Mouse (Mus musculus): ENCODE results near the gene Gucy2c.
A peak's percentile ranks its signal among the peaks of the same experiment; 100 is the strongest.

Gene Gucy2c

GRCm38 (mm10) chr6:136781377-136781986, at the start of gene Gucy2c:
Gene Gucy2c (minus strand): TSS chr6:136781765.
- DNase-seq: no peak

GRCm38 (mm10) chr6:136828681-136829080, 47.1 kb upstream of the Gucy2c start:
- no peak for DNase-seq

GRCm38 (mm10) chr6:136827881-136828561, 46.5 kb upstream of the Gucy2c start, which contains the start of gene Wbp11:
Gene Wbp11 (minus strand): TSS chr6:136828233.
- peak; percentile 97 for DNase-seq

- DNase-seq: no peak
Observed at GRCm38 (mm10) chr6:136827516-136827880, 45.9 kb upstream of the Gucy2c start, which contains the start of gene BC049715. Gene BC049715 (plus strand): TSS chr6:136827626.

- no peak for DNase-seq
Observed at GRCm38 (mm10) chr6:136827116-136827515, 45.6 kb upstream of the Gucy2c start.

GRCm38 (mm10) chr6:136824987-136825386, 43.4 kb upstream of the Gucy2c start:
- DNase-seq: no peak

- no peak for DNase-seq
Observed at GRCm38 (mm10) chr6:136821086-136821485, 39.5 kb upstream of the Gucy2c start.

GRCm38 (mm10) chr6:136820381-136820780, 38.8 kb upstream of the Gucy2c start:
- no peak for DNase-seq

GRCm38 (mm10) chr6:136817549-136817948, 36.0 kb upstream of the Gucy2c start:
- no peak for DNase-seq

GRCm38 (mm10) chr6:136816826-136817225, 35.3 kb upstream of the Gucy2c start:
- DNase-seq: no peak

GRCm38 (mm10) chr6:136815381-136815780, 33.8 kb upstream of the Gucy2c start:
- no peak for DNase-seq

GRCm38 (mm10) chr6:136813117-136813516, 31.6 kb upstream of the Gucy2c start:
- DNase-seq: no peak

GRCm38 (mm10) chr6:136811196-136811595, 29.6 kb upstream of the Gucy2c start:
- peak; percentile 63 for DNase-seq

GRCm38 (mm10) chr6:136809673-136810072, 28.1 kb upstream of the Gucy2c start:
- no peak for DNase-seq

GRCm38 (mm10) chr6:136809077-136809476, 27.5 kb upstream of the Gucy2c start:
- no peak for DNase-seq

GRCm38 (mm10) chr6:136808631-136809046, 27.1 kb upstream of the Gucy2c start:
- no peak for DNase-seq

- peak; percentile 98 for DNase-seq
Observed at GRCm38 (mm10) chr6:136808014-136808417, 26.5 kb upstream of the Gucy2c start, which contains the start of gene H2afj. Gene H2afj (plus strand): TSS chr6:136808244.

- DNase-seq: no peak
Observed at GRCm38 (mm10) chr6:136807395-136808013, 25.9 kb upstream of the Gucy2c start.

GRCm38 (mm10) chr6:136806819-136807218, 25.3 kb upstream of the Gucy2c start:
- no peak for DNase-seq

- DNase-seq: no peak
Observed at GRCm38 (mm10) chr6:136805409-136805775, 23.8 kb upstream of the Gucy2c start.

- no peak for DNase-seq
Observed at GRCm38 (mm10) chr6:136804705-136805408, 23.3 kb upstream of the Gucy2c start.

GRCm38 (mm10) chr6:136803739-136804633, 22.4 kb upstream of the Gucy2c start, which contains the start of gene Hist4h4:
Gene Hist4h4 (minus strand): TSS chr6:136804415.
- DNase-seq: peak; percentile 93

All from kidney, adult 11 months (tissue).